Mouse (Mus musculus) midbrain, embryonic 15.5 days (tissue): ENCODE measurements at regions not wholly inside any gene's neighbourhood (a gene's known extent, or its start where the extent isn't known, plus 50 kb on each side); places are given as distances from the start of the nearest gene placed in this dataset.

Source experiments
- ATAC-seq: fragments of 200-750 bp; cut with Nextera tagmentation; replicated peaks from 2 replicates; pipeline ENCODE4 v1.8.0; 2017; ENCODE audit warnings: moderate TSS enrichment
- H3K27ac ChIP-seq: fragments of 300-500 bp; sonication (generic); 2 replicates; pipeline ENCODE4 v1.5.1; 2015; ENCODE audit warnings: mild to moderate bottlenecking, inconsistent platforms
- H3K27me3 ChIP-seq: fragments of 300-500 bp; sonication (generic); replicated peaks from 2 replicates; pipeline ENCODE4 v1.6.1; 2015; ENCODE audit warnings: inconsistent platforms
- H3K36me3 ChIP-seq: fragments of 300-500 bp; sonication (generic); replicated peaks from 2 replicates; pipeline ENCODE4 v1.6.1; 2015; ENCODE audit warnings: inconsistent platforms
- H3K4me1 ChIP-seq: fragments of 300-500 bp; sonication (generic); 2 replicates; pipeline ENCODE4 v1.6.1; 2015; ENCODE audit warnings: inconsistent platforms
- H3K4me2 ChIP-seq: fragments of 300-500 bp; sonication (generic); 2 replicates; pipeline ENCODE4 v1.6.1; 2015; ENCODE audit warnings: inconsistent platforms, mild to moderate bottlenecking, moderate library complexity
- H3K4me3 ChIP-seq: fragments of 300-500 bp; sonication (generic); 2 replicates; pipeline ENCODE4 v1.5.1; 2015; ENCODE audit warnings: mild to moderate bottlenecking, inconsistent platforms
- H3K9ac ChIP-seq: fragments of 300-500 bp; sonication (generic); 2 replicates; pipeline ENCODE4 v1.6.1; 2015; ENCODE audit warnings: mild to moderate bottlenecking, inconsistent platforms
- H3K9me3 ChIP-seq: fragments of 300-500 bp; sonication (generic); 2 replicates; pipeline ENCODE4 v1.6.1; 2016; ENCODE audit warnings: inconsistent platforms
- WGBS: fragments of 180-500 bp; shearing (Covaris S2); methylation state at CpG from one replicate; pipeline ENCODE4 v1.1.7; 2015; ENCODE audit warnings: mixed read lengths; 5-methylcytosine and 5-hydroxymethylcytosine counted together

GRCm38 (mm10) chr6:93353353-93354125 lies 410.2 kb upstream of the Adamts9 start:
- H3K27ac ChIP-seq = no peak overlapping the region
- H3K4me2 ChIP-seq = no peak overlapping the region
- 82% methylated on average over 12 of the region's 12 CpGs for WGBS
- H3K4me1 ChIP-seq = peaks cover 4% of the 10 kb centered on the region; the same call in 1 of the 2 replicates
- H3K27me3 ChIP-seq = no peaks in the 10 kb centered on the region
- ATAC-seq = no peak
- no peaks in the 10 kb centered on the region for H3K9me3 ChIP-seq
- no peak overlapping the region for H3K9ac ChIP-seq
- no peak overlapping the region for H3K4me3 ChIP-seq
- no peaks in the 10 kb centered on the region for H3K36me3 ChIP-seq

DNA sequence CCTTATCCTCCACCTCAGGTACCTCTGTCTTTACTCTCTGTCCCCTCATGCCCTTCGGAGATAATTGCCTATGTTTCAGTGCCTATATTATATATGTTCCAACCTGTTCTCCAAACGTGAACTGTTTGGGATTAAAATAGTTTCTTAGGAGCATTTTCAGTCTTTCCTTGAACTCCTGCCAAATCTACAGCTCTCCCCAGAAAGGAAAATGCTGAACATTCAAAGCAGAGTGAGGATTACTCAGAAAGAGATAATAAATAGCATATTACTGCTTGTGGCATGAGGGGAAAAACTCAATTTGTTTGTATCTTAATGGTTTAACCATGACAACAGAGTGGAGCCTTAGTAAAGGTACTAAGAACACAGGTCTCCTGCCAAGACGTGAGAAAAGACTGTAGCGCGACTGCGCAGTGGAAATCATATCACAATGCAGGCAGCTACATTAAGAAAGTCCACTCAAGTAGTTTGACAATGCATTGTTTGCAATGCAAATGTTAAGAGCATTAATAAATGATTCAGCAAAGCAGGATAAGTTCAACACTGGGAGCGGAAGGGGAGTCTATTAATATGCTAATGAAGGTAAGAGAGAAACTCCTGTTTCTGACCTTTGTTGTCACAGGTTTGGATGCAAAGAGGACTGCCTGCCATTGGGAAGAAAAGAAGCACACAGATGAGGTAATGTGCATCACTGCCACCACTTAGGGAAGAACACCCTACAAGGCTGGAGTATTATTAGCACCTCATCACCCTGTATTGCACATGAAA lies 406.8 kb upstream of the Adamts9 start:
- H3K36me3 ChIP-seq = no peaks in the 10 kb centered on the region
- no peak for ATAC-seq
- 32% methylated on average over 7 of the region's 7 CpGs for WGBS

DNA sequence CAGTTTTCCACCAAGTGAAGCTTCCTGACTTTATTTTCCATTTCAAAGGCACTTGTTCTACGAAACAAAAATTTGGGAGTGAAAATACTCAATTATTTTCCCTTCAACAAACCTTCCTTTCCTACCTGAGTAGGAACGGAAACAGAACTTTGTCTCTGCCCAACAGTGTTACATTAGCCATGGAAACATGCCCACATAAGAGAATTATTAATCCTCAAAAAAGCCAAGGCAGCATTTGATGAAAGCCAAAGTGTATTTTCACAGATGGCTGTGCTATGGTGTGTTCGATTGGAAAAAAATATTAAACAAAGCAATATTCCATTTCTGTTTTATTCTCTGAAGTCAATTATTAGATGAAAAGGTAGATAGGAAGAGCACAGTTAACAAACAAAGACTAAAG lies 404.8 kb upstream of the Adamts9 start:
- peaks cover 4% of the 10 kb centered on the region; the same call in 1 of the 2 replicates for H3K4me1 ChIP-seq
- no peaks in the 10 kb centered on the region for H3K9me3 ChIP-seq

More for the DNA sequence above, 406.8 kb upstream of the Adamts9 start:
- H3K27ac ChIP-seq = no peak overlapping the region
- H3K9ac ChIP-seq = no peak overlapping the region
- no peak overlapping the region for H3K4me3 ChIP-seq
- peaks cover 4% of the 10 kb centered on the region; the same call in 1 of the 2 replicates for H3K4me1 ChIP-seq
- no peaks in the 10 kb centered on the region for H3K27me3 ChIP-seq
- no peaks in the 10 kb centered on the region for H3K9me3 ChIP-seq
- H3K4me2 ChIP-seq = no peak overlapping the region

GRCm38 (mm10) chr6:93328683-93329082 lies 385.4 kb upstream of the Adamts9 start:
- Histone ChIP-seq H3K9me3 (no peaks in the 10 kb centered on the region), H3K27ac (no peak overlapping the region), H3K4me1 (no peaks in the 10 kb centered on the region), H3K27me3 (no peaks in the 10 kb centered on the region), H3K4me3 (no peak overlapping the region), H3K9ac (no peak overlapping the region), H3K36me3 (no peaks in the 10 kb centered on the region), H3K4me2 (no peak overlapping the region)
- 87% methylated on average over 2 of the region's 2 CpGs for WGBS
- no peak for ATAC-seq

More for the DNA sequence above, 404.8 kb upstream of the Adamts9 start:
- no peak overlapping the region for H3K9ac ChIP-seq
- H3K27me3 ChIP-seq = no peaks in the 10 kb centered on the region
- H3K36me3 ChIP-seq = no peaks in the 10 kb centered on the region
- no peak overlapping the region for H3K27ac ChIP-seq
- WGBS = 89% methylated on average over 3 of the region's 3 CpGs
- no peak for ATAC-seq
- no peak overlapping the region for H3K4me3 ChIP-seq
- H3K4me2 ChIP-seq = no peak overlapping the region

DNA sequence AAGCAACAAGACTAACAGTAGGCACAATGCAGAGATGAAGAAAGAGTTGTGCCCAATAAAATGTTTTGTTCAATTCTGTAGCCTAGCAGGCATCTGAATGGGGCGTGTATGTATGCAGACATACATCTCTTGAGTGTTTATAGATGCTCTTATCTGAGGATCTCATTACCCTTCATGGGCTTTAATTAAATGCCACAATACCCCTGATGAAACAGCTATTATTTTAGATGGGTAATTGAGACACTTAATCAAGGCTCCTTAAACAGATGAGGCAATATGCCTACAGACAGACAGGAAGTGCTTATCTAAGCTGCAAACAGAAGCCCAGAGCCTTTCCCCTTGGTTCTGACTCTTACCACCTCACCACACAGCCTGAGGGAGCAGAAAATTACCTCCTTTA lies 384.6 kb upstream of the Adamts9 start:
- Histone ChIP-seq H3K4me3 (no peak overlapping the region), H3K36me3 (no peaks in the 10 kb centered on the region), H3K4me2 (no peak overlapping the region), H3K9ac (no peak overlapping the region), H3K27ac (no peak overlapping the region), H3K4me1 (no peaks in the 10 kb centered on the region), H3K9me3 (no peaks in the 10 kb centered on the region), H3K27me3 (no peaks in the 10 kb centered on the region)
- 74% methylated on average over 1 of the region's 1 CpGs for WGBS
- ATAC-seq = no peak

DNA sequence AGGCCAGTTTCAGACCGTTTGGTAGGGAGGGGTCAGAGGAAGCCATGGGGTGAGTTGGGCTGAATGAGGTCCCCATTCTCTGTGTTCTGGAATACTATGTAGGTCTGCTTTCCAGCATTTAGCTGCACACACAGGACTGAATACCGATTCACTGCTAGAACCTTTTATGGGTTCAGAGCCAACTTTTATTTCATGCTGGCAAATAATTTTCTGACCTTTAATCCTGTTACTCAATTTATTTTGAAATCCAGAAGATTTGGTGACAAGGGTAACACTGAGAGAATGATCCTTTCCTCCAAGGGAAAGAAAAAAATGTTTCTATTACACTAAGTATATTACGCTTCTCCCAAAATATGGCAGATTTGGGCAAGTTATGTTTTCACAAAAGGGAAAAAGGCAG lies 380.6 kb upstream of the Adamts9 start:
- H3K27ac ChIP-seq = no peak overlapping the region
- no peak overlapping the region for H3K4me3 ChIP-seq
- 68% methylated on average over 3 of the region's 3 CpGs for WGBS
- H3K36me3 ChIP-seq = no peaks in the 10 kb centered on the region
- no peak overlapping the region for H3K4me2 ChIP-seq
- H3K4me1 ChIP-seq = no peaks in the 10 kb centered on the region
- no peaks in the 10 kb centered on the region for H3K27me3 ChIP-seq
- H3K9me3 ChIP-seq = no peaks in the 10 kb centered on the region
- H3K9ac ChIP-seq = no peak overlapping the region
- ATAC-seq = no peak

- no peak overlapping the region for H3K4me2 ChIP-seq
- no peaks in the 10 kb centered on the region for H3K9me3 ChIP-seq
- no peaks in the 10 kb centered on the region for H3K27me3 ChIP-seq
- H3K4me3 ChIP-seq = no peak overlapping the region
- no peak for ATAC-seq
- 82% methylated on average over 5 of the region's 5 CpGs for WGBS
- H3K4me1 ChIP-seq = no peaks in the 10 kb centered on the region
- H3K36me3 ChIP-seq = no peaks in the 10 kb centered on the region
- H3K27ac ChIP-seq = no peak overlapping the region
- no peak overlapping the region for H3K9ac ChIP-seq
Observed at GRCm38 (mm10) chr6:93314625-93315024, 371.3 kb upstream of the Adamts9 start.

DNA sequence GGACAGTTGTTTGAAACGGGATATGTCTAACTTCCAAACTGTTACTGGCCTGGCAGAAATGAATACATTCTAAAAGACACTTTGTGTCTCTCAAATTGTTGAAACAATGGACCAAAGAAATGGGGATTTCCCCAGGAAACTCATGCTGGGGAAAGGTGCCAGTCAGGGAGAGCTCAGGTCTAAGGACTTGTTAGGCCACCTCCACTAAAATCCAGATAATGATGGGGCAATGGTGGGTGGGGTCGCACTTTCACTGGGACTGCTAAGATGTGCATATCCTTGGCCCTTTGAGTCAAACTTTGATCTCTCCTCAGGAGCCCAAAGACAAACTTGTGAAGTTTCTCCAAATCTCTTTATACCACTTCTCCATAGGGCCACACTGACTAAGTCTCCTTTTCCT lies 361.9 kb upstream of the Adamts9 start:
- no peak overlapping the region for H3K4me3 ChIP-seq
- no peak overlapping the region for H3K9ac ChIP-seq
- 70% methylated on average over 2 of the region's 2 CpGs for WGBS
- no peaks in the 10 kb centered on the region for H3K36me3 ChIP-seq
- no peaks in the 10 kb centered on the region for H3K9me3 ChIP-seq
- H3K4me1 ChIP-seq = no peaks in the 10 kb centered on the region
- no peaks in the 10 kb centered on the region for H3K27me3 ChIP-seq
- H3K27ac ChIP-seq = no peak overlapping the region
- H3K4me2 ChIP-seq = no peak overlapping the region
- ATAC-seq = no peak

GRCm38 (mm10) chr6:93297975-93298374 lies 354.7 kb upstream of the Adamts9 start:
- H3K27ac ChIP-seq = no peak overlapping the region

GRCm38 (mm10) chr6:93291711-93292110 lies 348.4 kb upstream of the Adamts9 start:
- no peaks in the 10 kb centered on the region for H3K36me3 ChIP-seq
- H3K4me1 ChIP-seq = no peaks in the 10 kb centered on the region
- no peaks in the 10 kb centered on the region for H3K27me3 ChIP-seq
- H3K4me2 ChIP-seq = no peak overlapping the region
- H3K27ac ChIP-seq = no peak overlapping the region
- ATAC-seq = no peak
- WGBS = 62% methylated on average over 1 of the region's 1 CpGs
- H3K9ac ChIP-seq = no peak overlapping the region
- H3K9me3 ChIP-seq = no peaks in the 10 kb centered on the region
- no peak overlapping the region for H3K4me3 ChIP-seq

More at GRCm38 (mm10) chr6:93297975-93298374, 354.7 kb upstream of the Adamts9 start:
- ATAC-seq = no peak
- Histone ChIP-seq H3K9ac (no peak overlapping the region), H3K4me1 (0 out of 2 replicates have a peak, but pooled peaks cover 2% of the 10 kb centered on the region), H3K36me3 (no peaks in the 10 kb centered on the region), H3K9me3 (no peaks in the 10 kb centered on the region), H3K27me3 (no peaks in the 10 kb centered on the region), H3K4me3 (no peak overlapping the region), H3K4me2 (no peak overlapping the region)
- WGBS = 34% methylated on average over 6 of the region's 6 CpGs

- Histone ChIP-seq H3K36me3 (no peaks in the 10 kb centered on the region), H3K27ac (no peak overlapping the region), H3K4me2 (no peak overlapping the region), H3K9ac (no peak overlapping the region), H3K4me3 (no peak overlapping the region), H3K9me3 (no peaks in the 10 kb centered on the region), H3K27me3 (no peaks in the 10 kb centered on the region), H3K4me1 (no peaks in the 10 kb centered on the region)
- 61% methylated on average over 4 of the region's 4 CpGs for WGBS
- no peak for ATAC-seq
Observed at GRCm38 (mm10) chr6:93288421-93288820, 345.1 kb upstream of the Adamts9 start.

DNA sequence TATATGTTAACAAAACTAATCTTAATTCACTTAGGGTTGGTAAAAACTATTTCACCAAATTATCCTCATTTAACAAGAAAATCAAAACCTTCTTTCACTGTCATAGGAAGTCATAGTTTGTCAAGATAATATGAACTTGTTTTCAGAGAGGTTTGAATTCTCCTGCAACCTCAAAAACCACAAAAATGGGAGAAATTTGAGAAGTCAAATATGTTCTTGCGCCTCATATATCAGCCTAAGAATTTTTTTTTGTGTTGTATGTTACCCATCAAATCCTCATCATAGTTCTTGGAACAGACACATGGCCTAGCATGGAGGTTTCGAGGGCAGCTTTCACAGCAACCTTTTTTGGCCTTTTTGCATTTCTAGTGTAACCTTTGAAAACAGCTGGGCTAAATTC lies 342.5 kb upstream of the Adamts9 start:
- no peak for ATAC-seq
- Histone ChIP-seq H3K27me3 (no peaks in the 10 kb centered on the region), H3K4me1 (no peaks in the 10 kb centered on the region), H3K4me3 (no peak overlapping the region), H3K9ac (no peak overlapping the region), H3K36me3 (no peaks in the 10 kb centered on the region), H3K9me3 (no peaks in the 10 kb centered on the region), H3K4me2 (no peak overlapping the region), H3K27ac (no peak overlapping the region)
- 93% methylated on average over 2 of the region's 2 CpGs for WGBS
